Mouse (Mus musculus): ENCODE measurements around the gene Tcp11l1.

DNA sequence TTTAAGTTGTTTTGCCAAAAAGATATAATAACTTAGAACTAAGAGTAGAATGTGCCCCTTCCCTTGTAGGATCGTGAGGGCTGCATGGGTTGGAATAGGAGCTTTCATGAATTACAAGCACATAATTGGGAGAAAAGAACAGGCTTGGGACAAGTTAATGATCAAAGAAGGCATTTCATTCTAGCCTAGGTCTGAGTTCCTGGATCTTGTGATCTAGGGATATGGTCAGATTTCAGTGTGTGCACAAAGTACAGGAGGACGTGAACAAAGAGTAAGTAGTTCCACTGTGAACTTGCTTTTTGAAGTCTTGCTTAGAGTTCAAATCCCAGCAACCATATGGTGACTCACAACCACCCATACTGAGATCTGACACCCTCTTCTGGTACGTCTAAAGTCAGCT lies 34.6 kb downstream of the Tcp11l1 start:
- TF ChIP-seq GATA1 (IDR thresholded peaks at IDR 0.05; ENCODE audit: borderline replicate concordance, low read length), result no peak
- no peak for TF ChIP-seq FLI1 (IDR thresholded peaks at IDR 0.05; ENCODE audit: low read length)

All from megakaryocyte, embryonic 14.5 days (primary cell).